Mouse (Mus musculus) heart, postnatal 25 days (tissue): ENCODE data around the gene Cnga2. TPM values are rescaled to one million over a fixed set of nuclear protein-coding genes. Genes with fewer than 3 reads are reported as not detected.
"Not testable (repeated sequence)": the region's sequence is repeated elsewhere in the genome, so short reads cannot be mapped to it uniquely, and the experiment has no call there.

Experiments used
- DNase-seq: peaks from one replicate; pipeline ENCODE4 v3.0.0; 2022; ENCODE audit warnings: low spot score
- intact Hi-C: fragments of 180-260 bp; cut with DNase I; formaldehyde crosslinking; loops from one replicate; pipeline ENCODE4 v1.15.1; 2025
- total RNA-seq, 2 experiments: library from RNA; stranded (reverse); gene quantifications; 2 replicates each; pipeline ENCODE4 v1.2.3; 2021

Gene Cnga2
- total RNA-seq = not detected

GRCm38 (mm10) chrX:71991549-71991948, at the start of gene Cnga2:
Cnga2 (plus strand) TSS chrX:71991849.
- intact Hi-C loops = no loop called here
- no peak for DNase-seq

GRCm38 (mm10) chrX:71946631-71947030, 45.0 kb upstream of the Cnga2 start:
- intact Hi-C loops = loop anchor here (1.0 to 5.0 kb wide), 3 partner anchors 129 to 298 kb away; partner anchors contain the start of gene Vma21

GRCm38 (mm10) chrX:71958366-71958765, 33.3 kb upstream of the Cnga2 start:
- no peak for DNase-seq
- intact Hi-C loops = no loop called here

More at GRCm38 (mm10) chrX:71946631-71947030, 45.0 kb upstream of the Cnga2 start:
- no peak for DNase-seq

GRCm38 (mm10) chrX:71962073-71963051, 29.3 kb upstream of the Cnga2 start, which contains the start of gene Prrg3:
Prrg3 (plus strand) TSS chrX:71962624.
- intact Hi-C loops = no loop called here
- DNase-seq = peak; percentile 28

- intact Hi-C loops = no loop called here
- no peak for DNase-seq
Observed at GRCm38 (mm10) chrX:71963275-71963912, 28.3 kb upstream of the Cnga2 start.

GRCm38 (mm10) chrX:71968216-71968615, 23.4 kb upstream of the Cnga2 start:
- intact Hi-C loops = no loop called here
- DNase-seq = no peak

GRCm38 (mm10) chrX:71968816-71969215, 22.8 kb upstream of the Cnga2 start:
- intact Hi-C loops = no loop called here
- DNase-seq = no peak

- no peak for DNase-seq
- intact Hi-C loops = no loop called here
Observed at GRCm38 (mm10) chrX:71971325-71971724, 20.3 kb upstream of the Cnga2 start.

GRCm38 (mm10) chrX:71972686-71973085, 19.0 kb upstream of the Cnga2 start, which contains the start of gene Fate1:
Fate1 (plus strand) TSS chrX:71972986.
- intact Hi-C loops = no loop called here
- DNase-seq = no peak

- intact Hi-C loops, DNase-seq: not testable (repeated sequence)
Observed at GRCm38 (mm10) chrX:71977681-71978080, 14.0 kb upstream of the Cnga2 start.

- intact Hi-C loops = loop anchor here (10.0 kb wide), 1 partner anchor 834 kb away; no protein-coding TSS in a partner anchor
- DNase-seq = no peak
Observed at GRCm38 (mm10) chrX:71980443-71980842, 11.2 kb upstream of the Cnga2 start.

GRCm38 (mm10) chrX:71981322-71981721, 10.3 kb upstream of the Cnga2 start:
- intact Hi-C loops = loop anchor here (10.0 kb wide), 1 partner anchor 833 kb away; no protein-coding TSS in a partner anchor

GRCm38 (mm10) chrX:71983205-71983604, 8.4 kb upstream of the Cnga2 start:
- no peak for DNase-seq
- intact Hi-C loops = loop anchor here (10.0 kb wide), 1 partner anchor 832 kb away; no protein-coding TSS in a partner anchor

More at GRCm38 (mm10) chrX:71981322-71981721, 10.3 kb upstream of the Cnga2 start:
- DNase-seq = no peak

- intact Hi-C loops = loop anchor here (10.0 kb wide), 1 partner anchor 831 kb away; no protein-coding TSS in a partner anchor
- no peak for DNase-seq
Observed at GRCm38 (mm10) chrX:71983775-71984174, 7.9 kb upstream of the Cnga2 start.

GRCm38 (mm10) chrX:71995972-71996371, 4.3 kb downstream of the Cnga2 start:
- intact Hi-C loops = no loop called here
- DNase-seq = no peak

GRCm38 (mm10) chrX:72009930-72010329, 18.3 kb downstream of the Cnga2 start:
- DNase-seq = no peak
- intact Hi-C loops = loop anchor here (10.0 kb wide), 1 partner anchor 635 kb away; no protein-coding TSS in a partner anchor

- intact Hi-C loops = loop anchor here (2.0 to 10.0 kb wide), 2 partner anchors 633 to 807 kb away; no protein-coding TSS in a partner anchor
- DNase-seq = peak; percentile 6
Observed at GRCm38 (mm10) chrX:72012236-72012635, 20.6 kb downstream of the Cnga2 start.

GRCm38 (mm10) chrX:72012804-72013203, 21.2 kb downstream of the Cnga2 start:
- DNase-seq = no peak
- intact Hi-C loops = loop anchor here (2.0 to 10.0 kb wide), 2 partner anchors 632 to 806 kb away; no protein-coding TSS in a partner anchor

GRCm38 (mm10) chrX:72022241-72022640, 30.6 kb downstream of the Cnga2 start:
- intact Hi-C loops = no loop called here
- no peak for DNase-seq

GRCm38 (mm10) chrX:72022750-72023398, 31.2 kb downstream of the Cnga2 start:
- DNase-seq = no peak
- intact Hi-C loops = no loop called here
